Mouse (Mus musculus) retina, postnatal 1 day (tissue): ENCODE data around the gene Ccdc80.

ENCODE experiments used
- DNase-seq: peaks from one replicate; pipeline ENCODE4 v3.0.0-alpha.2; 2012

The Ccdc80 gene

GRCm38 (mm10) chr16:45118760-45119159 lies 25.6 kb downstream of the Ccdc80 start:
- DNase-seq, result no peak

GRCm38 (mm10) chr16:45120844-45121425 lies 27.7 kb downstream of the Ccdc80 start:
- peak; percentile 17 for DNase-seq

GRCm38 (mm10) chr16:45122571-45122970 lies 29.4 kb downstream of the Ccdc80 start:
- DNase-seq, result no peak

GRCm38 (mm10) chr16:45124230-45125203 lies 31.3 kb downstream of the Ccdc80 start:
- no peak for DNase-seq

GRCm38 (mm10) chr16:45127936-45128710 lies 34.9 kb downstream of the Ccdc80 start:
- DNase-seq, result no peak

GRCm38 (mm10) chr16:45141711-45142110 lies 48.5 kb downstream of the Ccdc80 start:
- DNase-seq, result no peak

- DNase-seq, result no peak
These were observed 49.4 kb downstream of the Ccdc80 start for GRCm38 (mm10) chr16:45142565-45142964.

GRCm38 (mm10) chr16:45145119-45145518 lies 51.9 kb downstream of the Ccdc80 start:
- no peak for DNase-seq

- DNase-seq, result no peak
These were observed 55.4 kb downstream of the Ccdc80 start for GRCm38 (mm10) chr16:45148488-45149082.

GRCm38 (mm10) chr16:45154741-45155250 lies 61.6 kb downstream of the Ccdc80 start:
- no peak for DNase-seq

GRCm38 (mm10) chr16:45158136-45158521 lies 64.9 kb downstream of the Ccdc80 start:
- DNase-seq, result peak; percentile 87

- DNase-seq, result peak; percentile 99
These were observed 65.6 kb downstream of the Ccdc80 start, which contains the start of the genes Slc35a5 and Atg3 for GRCm38 (mm10) chr16:45158522-45159388. Gene Slc35a5, minus strand, starts transcription at chr16:45158706. Gene Atg3, plus strand, starts transcription at chr16:45158785.

- DNase-seq, result no peak
These were observed 66.2 kb downstream of the Ccdc80 start for GRCm38 (mm10) chr16:45159389-45159716.
